Mouse (Mus musculus): Measurements from ENCODE around the gene Ddx5. TPM values are rescaled to one million over a fixed set of nuclear protein-coding genes. Genes with fewer than 3 reads are reported as not detected.

The Ddx5 gene
- total and polyA plus RNA-seq, 3 experiments: 269 to 1,169 (median 505) TPM

DNA sequence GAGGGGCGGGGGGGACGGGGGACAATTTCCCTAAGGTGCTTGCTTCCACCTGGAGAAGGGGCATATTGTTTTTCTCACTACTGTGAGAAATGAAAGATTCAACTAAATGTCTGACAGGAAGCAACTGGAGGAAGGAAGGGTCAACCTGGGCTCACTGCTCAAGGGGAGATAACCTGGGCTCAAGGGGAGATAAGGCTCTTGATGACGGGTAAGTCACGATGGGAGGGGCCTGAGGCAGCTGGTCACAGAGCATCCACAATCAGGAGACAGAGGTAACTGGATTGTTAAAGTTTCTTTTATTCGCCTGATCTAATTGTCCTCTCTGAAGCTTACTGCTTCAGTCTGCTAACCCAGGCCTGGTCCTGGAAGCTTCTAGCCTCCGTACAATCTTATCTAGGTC, 35.7 kb downstream of the Ddx5 start:
- H3K27ac ChIP-seq (ENCODE audit: insufficient read depth, low read depth): no peak overlapping the region
- peaks cover 3% of the 10 kb centered on the region for H3K9me3 ChIP-seq (replicated peaks; ENCODE audit: low read length)
- H3K4me2 ChIP-seq (ENCODE audit: insufficient read depth, low read depth, poor library complexity, severe bottlenecking): no peak overlapping the region
- TF ChIP-seq EP300 (IDR thresholded peaks at IDR 0.05; ENCODE audit: low read length) (no peak), NELFE (IDR thresholded peaks at IDR 0.05; ENCODE audit: low read depth, low read length) (no peak), USF2 (conservative IDR thresholded peaks at IDR 0.05; ENCODE audit: low read depth, low read length) (no peak), ZKSCAN1 (IDR thresholded peaks at IDR 0.05; ENCODE audit: borderline replicate concordance, low read depth, low read length) (no peak), GABPA (IDR thresholded peaks at IDR 0.05; ENCODE audit: insufficient replicate concordance, low read depth, low read length) (no peak), TBP (conservative IDR thresholded peaks at IDR 0.05; ENCODE audit: low read depth, low read length) (no peak), MXI1 (IDR thresholded peaks at IDR 0.05; ENCODE audit: low read depth, low read length) (no peak), MAZ (IDR thresholded peaks at IDR 0.05; ENCODE audit: low read depth, low read length) (no peak), TCF12 (IDR thresholded peaks at IDR 0.05; ENCODE audit: low read depth, low read length) (no peak), MYC (IDR thresholded peaks at IDR 0.05; ENCODE audit: low read depth, low read length) (no peak), IRF4 (IDR thresholded peaks at IDR 0.05; ENCODE audit: low read depth, low read length) (no peak), E2F4 (IDR thresholded peaks at IDR 0.05; ENCODE audit: insufficient replicate concordance, low read depth, low read length) (no peak), RCOR1 (conservative IDR thresholded peaks at IDR 0.05; ENCODE audit: low read depth, low read length) (no peak)
- no peaks in the 10 kb centered on the region for H3K27me3 ChIP-seq (replicated peaks)
- dilution Hi-C loops (cut with MboI; ENCODE audit: extremely low pct_ligation_motif_present, extremely low pct_unique_long_range_greater_than_20kb, low sequenced_read_pairs) (no loop called here), in situ Hi-C loops (cut with MboI; ENCODE audit: low pct_ligation_motif_present, low pct_unique_long_range_greater_than_20kb, low sequenced_read_pairs) (loop anchor here (5.0 to 25.0 kb wide), 4 partner anchors 81 to 441 kb away; partner anchors contain the start of genes Cd79b and Gh)
- H3K79me2 ChIP-seq (replicated peaks; ENCODE audit: control insufficient read depth, extremely low read depth, insufficient read depth, poor library complexity, severe bottlenecking): no peaks in the 10 kb centered on the region
- DNase-seq (ENCODE audit: extremely low read depth): no peak
- H3K4me1 ChIP-seq (ENCODE audit: control insufficient read depth in 1 of 2, insufficient read depth in 2 of 2): peaks cover 12 to 41% of the 10 kb centered on the region in 2 experiments
- H3K9ac ChIP-seq (ENCODE audit: insufficient read depth, low read depth): no peak overlapping the region
- H3K36me3 ChIP-seq (replicated peaks in 1 of 2; ENCODE audit: control insufficient read depth in 1 of 2, insufficient read depth in 1 of 2, low read length in 1 of 2): peaks cover 21 to 49% of the 10 kb centered on the region in 2 experiments
- no peak overlapping the region for H3K4me3 ChIP-seq (replicated peaks in 1 of 3; ENCODE audit: low read depth in 2 of 3, low read length in 2 of 3, poor library complexity in 1 of 3)

DNA sequence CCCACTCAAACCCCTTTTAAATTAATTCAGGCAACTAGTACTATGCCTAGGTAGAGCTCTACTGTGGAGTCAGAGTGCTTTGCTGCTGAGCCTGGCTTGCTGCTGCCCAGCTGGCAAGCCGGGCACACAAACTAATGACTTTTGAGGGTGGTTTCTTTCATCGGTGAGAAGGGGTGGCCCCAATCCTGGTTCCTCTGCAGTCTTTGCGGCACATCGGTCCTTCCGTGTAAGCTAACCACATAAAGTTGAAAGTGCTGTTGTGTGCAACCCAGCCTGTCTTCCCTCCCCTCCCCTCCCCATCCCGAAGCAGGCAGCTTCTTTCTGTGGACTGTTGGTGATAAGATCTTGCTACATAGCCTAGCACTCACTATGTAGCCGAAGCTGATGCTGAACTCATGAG, 36.9 kb downstream of the Ddx5 start:
- peak overlapping the region; percentile 94 for H3K9ac ChIP-seq (ENCODE audit: insufficient read depth, low read depth)
- peaks cover 12 to 37% of the 10 kb centered on the region in 2 experiments for H3K36me3 ChIP-seq (replicated peaks in 1 of 2; ENCODE audit: control insufficient read depth in 1 of 2, insufficient read depth in 1 of 2, low read length in 1 of 2)
- peak; percentile 93 for DNase-seq (ENCODE audit: extremely low read depth)
- dilution Hi-C loops (cut with MboI; ENCODE audit: extremely low pct_ligation_motif_present, extremely low pct_unique_long_range_greater_than_20kb, low sequenced_read_pairs): no loop called here
- peak overlapping the region; percentile 76 for H3K4me2 ChIP-seq (ENCODE audit: insufficient read depth, low read depth, poor library complexity, severe bottlenecking)
- in situ Hi-C loops (cut with MboI; ENCODE audit: low pct_ligation_motif_present, low pct_unique_long_range_greater_than_20kb, low sequenced_read_pairs): loop anchor here (5.0 to 25.0 kb wide), 4 partner anchors 80 to 440 kb away; partner anchors contain the start of genes Cd79b and Gh
- H3K27ac ChIP-seq (ENCODE audit: insufficient read depth, low read depth): peak overlapping the region; percentile 91
- peaks cover 9% of the 10 kb centered on the region; the same call in 1 of the 2 replicates for H3K79me2 ChIP-seq (replicated peaks; ENCODE audit: control insufficient read depth, extremely low read depth, insufficient read depth, poor library complexity, severe bottlenecking)
- peaks cover 5 to 31% of the 10 kb centered on the region in 2 experiments for H3K4me1 ChIP-seq (ENCODE audit: control insufficient read depth in 1 of 2, insufficient read depth in 2 of 2)
- peak overlapping the region; percentile 39 to 52 (median 46) for H3K4me3 ChIP-seq (replicated peaks in 1 of 3; ENCODE audit: low read depth in 2 of 3, low read length in 2 of 3, poor library complexity in 1 of 3)
- H3K27me3 ChIP-seq (replicated peaks): no peaks in the 10 kb centered on the region
- peaks cover 8% of the 10 kb centered on the region for H3K9me3 ChIP-seq (replicated peaks; ENCODE audit: low read length)
- peak; percentile 77 for TF ChIP-seq NELFE (IDR thresholded peaks at IDR 0.05; ENCODE audit: low read depth, low read length)
- TF ChIP-seq MYC (IDR thresholded peaks at IDR 0.05; ENCODE audit: low read depth, low read length): no peak
- peak; percentile 61; the same call in 1 of the 2 replicates for TF ChIP-seq BHLHE40 (IDR thresholded peaks at IDR 0.05; ENCODE audit: low read depth, low read length)
- peak; percentile 77 for TF ChIP-seq SIN3A (IDR thresholded peaks at IDR 0.05; ENCODE audit: low read length)
- no peak; the same call in 1 of the 2 replicates for TF ChIP-seq HCFC1 (IDR thresholded peaks at IDR 0.05; ENCODE audit: low read depth, low read length)
- peak; percentile 67; the same call in 1 of the 2 replicates for TF ChIP-seq MAZ (IDR thresholded peaks at IDR 0.05; ENCODE audit: low read depth, low read length)
- TF ChIP-seq PAX5 (IDR thresholded peaks at IDR 0.05; ENCODE audit: low read length): no peak
- TF ChIP-seq JUN (IDR thresholded peaks at IDR 0.05; ENCODE audit: insufficient read depth, low read depth, low read length): no peak
- TF ChIP-seq TBP (conservative IDR thresholded peaks at IDR 0.05; ENCODE audit: low read depth, low read length): no peak
- no peak; the same call in 1 of the 2 replicates for TF ChIP-seq JUND (conservative IDR thresholded peaks at IDR 0.05; ENCODE audit: low read depth, low read length)
- TF ChIP-seq EP300 (IDR thresholded peaks at IDR 0.05; ENCODE audit: low read length): peak; percentile 71; the same call in 1 of the 2 replicates
- peak; percentile 77 for TF ChIP-seq ELF1 (IDR thresholded peaks at IDR 0.05; ENCODE audit: low read depth, low read length)
- TF ChIP-seq POLR2AphosphoS2 (IDR thresholded peaks at IDR 0.05; ENCODE audit: low read depth, low read length): peak; percentile 80; the same call in 1 of the 2 replicates
- no peak; the same call in 1 of the 2 replicates for TF ChIP-seq MAX (IDR thresholded peaks at IDR 0.05; ENCODE audit: low read length)
- TF ChIP-seq SMC3 (IDR thresholded peaks at IDR 0.05; ENCODE audit: low read depth, low read length): no peak; the same call in none of the 2 replicates
- no peak for TF ChIP-seq USF1 (IDR thresholded peaks at IDR 0.05; ENCODE audit: low read depth, low read length)
- peak; percentile 82 for TF ChIP-seq POLR2A (IDR thresholded peaks at IDR 0.05; ENCODE audit: low read depth, low read length)
- TF ChIP-seq ETS1 (conservative IDR thresholded peaks at IDR 0.05; ENCODE audit: low read depth, low read length): peak; percentile 78
- no peak; the same call in 1 of the 2 replicates for TF ChIP-seq ZNF384 (IDR thresholded peaks at IDR 0.05; ENCODE audit: low read depth, low read length)
- peak; percentile 79; the same call in 1 of the 2 replicates for TF ChIP-seq MEF2A (IDR thresholded peaks at IDR 0.05; ENCODE audit: borderline replicate concordance, low read depth, low read length)
- no peak for TF ChIP-seq MAFK (IDR thresholded peaks at IDR 0.05; ENCODE audit: insufficient replicate concordance, low read length)
- no peak for TF ChIP-seq UBTF (IDR thresholded peaks at IDR 0.05; ENCODE audit: low read depth, low read length)
- TF ChIP-seq CHD2 (IDR thresholded peaks at IDR 0.05; ENCODE audit: low read length): peak; percentile 58; the same call in 1 of the 2 replicates
- TF ChIP-seq ZKSCAN1 (IDR thresholded peaks at IDR 0.05; ENCODE audit: borderline replicate concordance, low read depth, low read length): no peak
